Mouse (Mus musculus): Measurements from ENCODE around the gene Rdh16f1. TPM values are rescaled to one million over a fixed set of nuclear protein-coding genes. Genes with fewer than 3 reads are reported as not detected.
"Not testable (repeated sequence)": the region's sequence is repeated elsewhere in the genome, so short reads cannot be mapped to it uniquely, and the experiment has no call there.

Gene Rdh16f1
- polyA plus RNA-seq, 1 experiment: not detected

DNA sequence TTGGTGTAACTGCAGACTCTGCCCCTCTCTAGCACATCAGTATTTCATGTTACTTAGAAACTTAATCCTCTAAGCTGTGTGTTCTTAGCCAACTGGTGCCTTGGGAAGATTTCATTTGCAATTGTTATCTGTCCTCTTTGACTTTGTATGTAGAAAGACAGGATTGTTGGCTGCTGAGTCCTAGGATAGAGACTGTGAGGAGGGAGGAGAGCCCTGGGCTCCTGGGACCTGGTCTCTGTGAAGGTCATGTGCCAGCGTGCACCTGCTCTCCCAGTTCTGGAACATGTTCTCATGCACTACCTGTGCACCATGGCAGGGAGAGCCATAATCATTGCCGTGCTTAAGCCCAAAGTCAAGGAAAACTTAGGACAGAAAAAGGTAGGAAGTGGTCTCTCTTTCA is 42.0 kb downstream of the Rdh16f1 start:
- peaks cover 19% of the 10 kb centered on the region; the same call in 1 of the 2 replicates for H3K4me1 ChIP-seq (ENCODE audit: control insufficient read depth, insufficient read depth, insufficient read length, low read length)
- H3K27ac ChIP-seq (ENCODE audit: insufficient read depth, low read depth, low read length): 0 out of 2 replicates have a peak overlapping the region, but pooled peaks have one; percentile 55
- TF ChIP-seq CTCF (IDR thresholded peaks at IDR 0.05; ENCODE audit: extremely low read depth, insufficient read length, insufficient replicate concordance, low read depth, low read length): no peak
- no peak for TF ChIP-seq POLR2A (IDR thresholded peaks at IDR 0.05; ENCODE audit: low read depth, low read length)
- H3K36me3 ChIP-seq (ENCODE audit: control insufficient read depth, insufficient read depth, low read length): no peaks in the 10 kb centered on the region
- no peak overlapping the region for H3K4me3 ChIP-seq (ENCODE audit: low read depth, low read length)
- no peaks in the 10 kb centered on the region for H3K27me3 ChIP-seq (ENCODE audit: control insufficient read depth, insufficient read depth, low read length)
- WGBS: 50% methylated on average over 2 of the region's 2 CpGs

DNA sequence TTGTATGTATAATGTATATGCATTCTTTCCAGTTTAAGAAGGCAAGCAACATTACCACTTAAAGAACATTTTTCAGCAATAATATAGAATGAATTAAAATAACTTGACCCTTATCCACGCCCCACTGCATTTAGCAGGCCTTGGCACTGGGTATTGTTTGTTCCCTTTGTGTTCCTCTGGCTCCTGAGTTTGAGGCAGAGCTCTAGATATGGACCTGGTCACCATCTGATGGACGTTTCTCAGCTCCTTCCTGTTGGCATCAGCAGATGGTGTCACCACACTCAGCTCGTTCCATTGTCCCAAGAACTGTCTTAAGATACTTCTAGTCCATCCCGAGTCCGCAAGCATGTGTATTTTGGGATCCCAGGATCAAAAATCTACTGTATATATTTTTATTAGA is 42.6 kb downstream of the Rdh16f1 start:
- no peak overlapping the region for H3K27ac ChIP-seq (ENCODE audit: insufficient read depth, low read depth, low read length)
- H3K36me3 ChIP-seq (ENCODE audit: control insufficient read depth, insufficient read depth, low read length): no peaks in the 10 kb centered on the region
- TF ChIP-seq CTCF (IDR thresholded peaks at IDR 0.05; ENCODE audit: extremely low read depth, insufficient read length, insufficient replicate concordance, low read depth, low read length) (no peak), POLR2A (IDR thresholded peaks at IDR 0.05; ENCODE audit: low read depth, low read length) (no peak)
- no peaks in the 10 kb centered on the region for H3K27me3 ChIP-seq (ENCODE audit: control insufficient read depth, insufficient read depth, low read length)
- no peak overlapping the region for H3K4me3 ChIP-seq (ENCODE audit: low read depth, low read length)
- 75% methylated on average over 5 of the region's 5 CpGs for WGBS
- H3K4me1 ChIP-seq (ENCODE audit: control insufficient read depth, insufficient read depth, insufficient read length, low read length): peaks cover 19% of the 10 kb centered on the region; the same call in 1 of the 2 replicates

GRCm38 (mm10) chr10:127804416-127804815 is 44.8 kb downstream of the Rdh16f1 start:
- peaks cover 16% of the 10 kb centered on the region; the same call in 1 of the 2 replicates for H3K4me1 ChIP-seq (ENCODE audit: control insufficient read depth, insufficient read depth, insufficient read length, low read length)
- no peaks in the 10 kb centered on the region for H3K27me3 ChIP-seq (ENCODE audit: control insufficient read depth, insufficient read depth, low read length)
- H3K27ac ChIP-seq (ENCODE audit: insufficient read depth, low read depth, low read length): no peak overlapping the region
- no peaks in the 10 kb centered on the region for H3K36me3 ChIP-seq (ENCODE audit: control insufficient read depth, insufficient read depth, low read length)
- 68% methylated on average over 7 of the region's 7 CpGs for WGBS
- no peak for TF ChIP-seq CTCF (IDR thresholded peaks at IDR 0.05; ENCODE audit: extremely low read depth, insufficient read length, insufficient replicate concordance, low read depth, low read length)
- no peak for TF ChIP-seq POLR2A (IDR thresholded peaks at IDR 0.05; ENCODE audit: low read depth, low read length)
- no peak overlapping the region for H3K4me3 ChIP-seq (ENCODE audit: low read depth, low read length)

DNA sequence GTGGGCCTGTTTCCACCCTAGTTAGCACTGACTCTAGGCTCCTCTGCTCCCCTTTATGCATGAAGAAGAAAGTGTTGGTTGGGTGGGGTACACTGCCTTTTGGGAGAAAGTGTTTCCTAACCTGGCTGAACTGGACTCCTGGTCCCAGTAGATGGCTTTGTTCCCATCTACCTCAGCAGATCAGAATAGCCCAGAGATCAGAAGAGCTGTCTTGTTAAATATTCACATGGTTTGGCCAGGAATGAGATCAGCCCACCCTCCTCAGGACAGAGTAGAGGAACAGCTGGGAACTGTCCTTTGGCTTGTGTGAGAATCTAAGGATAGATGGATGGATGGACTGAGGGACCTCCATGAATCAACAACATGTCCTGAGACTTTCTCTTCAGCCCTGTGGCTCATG is 56.3 kb downstream of the Rdh16f1 start:
- Histone ChIP-seq H3K4me1 (ENCODE audit: control insufficient read depth, insufficient read depth, insufficient read length, low read length) (no peaks in the 10 kb centered on the region), H3K27me3 (ENCODE audit: control insufficient read depth, insufficient read depth, low read length) (no peaks in the 10 kb centered on the region), H3K4me3 (ENCODE audit: low read depth, low read length) (no peak overlapping the region), H3K27ac (ENCODE audit: insufficient read depth, low read depth, low read length) (no peak overlapping the region), H3K36me3 (ENCODE audit: control insufficient read depth, insufficient read depth, low read length) (no peaks in the 10 kb centered on the region)
- TF ChIP-seq CTCF (IDR thresholded peaks at IDR 0.05; ENCODE audit: extremely low read depth, insufficient read length, insufficient replicate concordance, low read depth, low read length) (no peak), POLR2A (IDR thresholded peaks at IDR 0.05; ENCODE audit: low read depth, low read length) (no peak)

DNA sequence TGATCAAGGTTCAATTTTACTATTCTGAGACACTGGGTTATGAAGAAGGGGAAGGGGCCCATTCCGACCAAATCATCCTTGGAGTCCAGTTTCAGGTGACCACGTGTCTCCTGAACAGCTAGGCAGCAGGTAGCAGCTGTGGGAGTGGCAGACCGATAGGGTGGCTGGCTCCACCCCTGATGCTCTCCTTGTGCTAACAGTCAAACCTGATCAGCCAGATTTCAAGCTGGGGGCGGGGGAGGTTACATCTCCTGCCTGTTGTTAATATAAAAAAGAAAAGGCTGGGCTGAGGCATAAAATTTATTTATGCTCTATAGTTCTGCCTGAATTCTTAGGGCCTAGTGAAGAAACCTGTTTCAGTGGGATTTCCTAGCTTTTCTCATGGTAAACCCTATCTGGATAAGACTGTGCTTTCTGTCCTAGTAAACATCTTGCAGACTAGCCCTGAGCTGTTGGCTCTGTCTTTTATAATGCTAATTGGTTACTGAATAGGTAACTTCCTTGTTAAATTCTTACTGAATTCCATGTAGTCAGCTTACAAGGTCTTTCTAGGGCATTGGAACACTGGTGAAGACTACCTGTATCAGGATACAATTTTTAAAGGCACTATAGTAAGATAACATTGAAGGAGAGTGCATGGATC is 57.8 kb downstream of the Rdh16f1 start:
- not testable (repeated sequence) for H3K27ac ChIP-seq (ENCODE audit: insufficient read depth, low read depth, low read length); H3K4me1 ChIP-seq (ENCODE audit: control insufficient read depth, insufficient read depth, insufficient read length, low read length); H3K4me3 ChIP-seq (ENCODE audit: low read depth, low read length); H3K27me3 ChIP-seq (ENCODE audit: control insufficient read depth, insufficient read depth, low read length); H3K36me3 ChIP-seq (ENCODE audit: control insufficient read depth, insufficient read depth, low read length)
- WGBS: 46% methylated on average over 4 of the region's 4 CpGs

DNA sequence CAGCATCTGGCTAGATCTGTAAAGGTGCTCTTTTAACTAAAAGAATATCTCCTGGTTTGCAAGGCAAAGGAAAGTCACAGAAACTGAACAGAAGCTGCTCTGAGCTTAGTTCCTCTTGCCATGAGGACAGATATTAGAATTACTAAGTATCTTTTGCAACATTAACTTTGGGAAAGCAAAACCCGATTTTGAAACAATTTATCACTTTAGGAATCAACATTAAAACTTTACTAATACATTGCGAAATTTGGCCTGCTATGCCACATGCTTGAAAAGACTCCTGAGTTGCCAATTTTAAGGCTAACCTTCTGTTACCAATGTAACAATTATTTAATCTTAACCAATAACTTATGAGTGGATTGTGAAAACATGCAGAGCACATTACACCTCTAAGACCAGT is 62.2 kb downstream of the Rdh16f1 start:
- not testable (repeated sequence) for H3K27me3 ChIP-seq (ENCODE audit: control insufficient read depth, insufficient read depth, low read length); H3K4me1 ChIP-seq (ENCODE audit: control insufficient read depth, insufficient read depth, insufficient read length, low read length); H3K4me3 ChIP-seq (ENCODE audit: low read depth, low read length); H3K36me3 ChIP-seq (ENCODE audit: control insufficient read depth, insufficient read depth, low read length); H3K27ac ChIP-seq (ENCODE audit: insufficient read depth, low read depth, low read length)
- WGBS: 85% methylated on average over 2 of the region's 2 CpGs

GRCm38 (mm10) chr10:127825386-127825785 is 65.8 kb downstream of the Rdh16f1 start:
- TF ChIP-seq CTCF (IDR thresholded peaks at IDR 0.05; ENCODE audit: extremely low read depth, insufficient read length, insufficient replicate concordance, low read depth, low read length) (peak; percentile 55; the same call in 1 of the 2 replicates), POLR2A (IDR thresholded peaks at IDR 0.05; ENCODE audit: low read depth, low read length) (no peak)
- WGBS: 77% methylated on average over 6 of the region's 6 CpGs
- H3K27ac ChIP-seq (ENCODE audit: insufficient read depth, low read depth, low read length): no peak overlapping the region
- H3K36me3 ChIP-seq (ENCODE audit: control insufficient read depth, insufficient read depth, low read length): no peaks in the 10 kb centered on the region
- no peaks in the 10 kb centered on the region for H3K27me3 ChIP-seq (ENCODE audit: control insufficient read depth, insufficient read depth, low read length)
- no peak overlapping the region for H3K4me3 ChIP-seq (ENCODE audit: low read depth, low read length)
- H3K4me1 ChIP-seq (ENCODE audit: control insufficient read depth, insufficient read depth, insufficient read length, low read length): no peaks in the 10 kb centered on the region

GRCm38 (mm10) chr10:127829121-127829520 is 69.5 kb downstream of the Rdh16f1 start:
- no peak for TF ChIP-seq CTCF (IDR thresholded peaks at IDR 0.05; ENCODE audit: extremely low read depth, insufficient read length, insufficient replicate concordance, low read depth, low read length)
- TF ChIP-seq POLR2A (IDR thresholded peaks at IDR 0.05; ENCODE audit: low read depth, low read length): no peak
- Histone ChIP-seq H3K27ac (ENCODE audit: insufficient read depth, low read depth, low read length) (no peak overlapping the region), H3K27me3 (ENCODE audit: control insufficient read depth, insufficient read depth, low read length) (no peaks in the 10 kb centered on the region), H3K4me3 (ENCODE audit: low read depth, low read length) (no peak overlapping the region), H3K4me1 (ENCODE audit: control insufficient read depth, insufficient read depth, insufficient read length, low read length) (no peaks in the 10 kb centered on the region), H3K36me3 (ENCODE audit: control insufficient read depth, insufficient read depth, low read length) (no peaks in the 10 kb centered on the region)
- 85% methylated on average over 3 of the region's 3 CpGs for WGBS

GRCm38 (mm10) chr10:127834186-127834585 is 74.6 kb downstream of the Rdh16f1 start:
- 48% methylated on average over 1 of the region's 1 CpGs for WGBS
- not testable (repeated sequence) for H3K27ac ChIP-seq (ENCODE audit: insufficient read depth, low read depth, low read length); H3K4me3 ChIP-seq (ENCODE audit: low read depth, low read length); H3K4me1 ChIP-seq (ENCODE audit: control insufficient read depth, insufficient read depth, insufficient read length, low read length); H3K36me3 ChIP-seq (ENCODE audit: control insufficient read depth, insufficient read depth, low read length); H3K27me3 ChIP-seq (ENCODE audit: control insufficient read depth, insufficient read depth, low read length)

Measured in small intestine, adult 2 months (tissue).